Mouse (Mus musculus) lung, adult 2 months (tissue): ENCODE data around the gene Hif1an. TPM values are rescaled to one million over a fixed set of nuclear protein-coding genes. Genes with fewer than 3 reads are reported as not detected.

Experiments used
- DNase-seq: peaks from one replicate; pipeline ENCODE4 v3.0.0; 2022
- H3K4me1 ChIP-seq: fragments of 200-500 bp; 2 replicates; pipeline ENCODE4 v1.6.1; 2011; ENCODE audit warnings: low read length; ENCODE audit not compliant: control insufficient read depth, insufficient read depth
- H3K4me3 ChIP-seq: fragments of 200-500 bp; replicated peaks from 2 replicates; pipeline ENCODE3; 2011; ENCODE audit warnings: low read depth, mild to moderate bottlenecking, control low read depth, low read length; ENCODE audit errors: extremely low read depth
- CTCF ChIP-seq: fragments of 200-500 bp; IDR thresholded peaks from 2 replicates; pipeline ENCODE4 v1.5.1; 2011; ENCODE audit warnings: mild to moderate bottlenecking, low read length, control low read depth; ENCODE audit not compliant: insufficient read depth
- POLR2A ChIP-seq: fragments of 200-500 bp; IDR thresholded peaks from 2 replicates; pipeline ENCODE4 v1.6.1; 2011; ENCODE audit warnings: low read depth, mild to moderate bottlenecking, control low read depth, low read length, borderline replicate concordance; ENCODE audit errors: extremely low read depth
- WGBS: fragments of 180-500 bp; shearing (Covaris S2); methylation state at CpG from one replicate; pipeline ENCODE4 v1.1.7; 2018; 5-methylcytosine and 5-hydroxymethylcytosine counted together
- polyA plus RNA-seq: library from polyadenylated mRNA; depleted of rRNA; stranded (reverse); fragments of >200 nt; gene quantifications from 2 replicates; pipeline ENCODE4 v1.2.3, GENCODE M21; 2012; rRNA removed

Hif1an gene
- polyA plus RNA-seq, 1 experiment, result 27.0 TPM

DNA sequence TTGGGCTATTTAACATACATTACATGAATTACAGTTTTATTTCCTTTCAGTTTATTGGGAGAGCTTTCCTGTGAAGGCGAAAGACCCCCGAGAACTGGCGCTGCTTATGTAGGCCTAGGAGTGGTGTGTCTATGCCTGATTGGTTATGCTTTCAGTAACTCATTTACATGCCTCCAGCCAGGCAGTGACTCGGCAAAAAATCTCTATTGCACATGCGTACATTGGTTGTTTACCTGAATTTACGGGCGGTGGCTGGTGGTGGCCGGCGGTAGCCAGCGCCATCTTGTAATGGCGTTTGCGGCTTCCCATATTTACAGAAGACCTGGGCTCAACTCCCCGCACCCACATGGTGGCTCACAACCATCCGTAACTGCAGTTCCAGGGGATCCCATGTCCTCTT lies 31.5 kb downstream of the Hif1an start:
- no peak for DNase-seq
- Histone ChIP-seq H3K4me3 (no peak overlapping the region), H3K4me1 (no peaks in the 10 kb centered on the region)
- TF ChIP-seq POLR2A, result no peak
- TF ChIP-seq CTCF, result no peak
- 96% methylated on average over 14 of the region's 14 CpGs for WGBS

DNA sequence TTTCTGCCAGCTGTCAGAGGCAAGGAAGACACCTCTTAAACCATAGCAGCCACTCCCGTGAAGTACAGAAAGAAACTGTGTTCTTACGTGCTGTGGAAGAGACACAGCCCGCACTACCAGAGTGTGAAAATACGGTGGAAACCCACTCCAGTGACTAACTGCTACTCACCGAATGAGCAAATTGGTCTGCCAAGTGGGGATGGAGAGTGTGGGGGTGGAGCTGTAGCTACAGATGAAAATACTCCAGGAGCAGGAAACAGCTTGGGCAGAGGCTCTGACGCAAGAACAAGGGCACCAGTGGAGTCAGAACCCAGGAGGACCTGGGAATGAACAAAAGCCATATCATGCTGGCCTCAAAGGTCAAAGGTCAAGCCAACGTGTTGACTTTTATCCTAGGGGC lies 55.5 kb downstream of the Hif1an start:
- Histone ChIP-seq H3K4me3 (no peak overlapping the region), H3K4me1 (no peaks in the 10 kb centered on the region)
- WGBS, result 49% methylated on average over 7 of the region's 7 CpGs
- TF ChIP-seq POLR2A (no peak), CTCF (no peak)
- DNase-seq, result no peak

Other genes starting within 250 kb of the Hif1an start
- gene Scd4, start 229.8 kb upstream of the Hif1an start, polyA plus RNA-seq, result 0.46 and 0.97 TPM in 2 replicates
- 3,425 and 3,454 TPM in 2 replicates for gene Scd1, start 155.0 kb upstream of the Hif1an start, polyA plus RNA-seq
- not detected in 2 replicates for gene Wnt8b, start 69.4 kb upstream of the Hif1an start, polyA plus RNA-seq
- 3.6 TPM in 2 replicates for gene Sec31b, start 17.0 kb upstream of the Hif1an start, polyA plus RNA-seq
- not detected in 2 replicates for gene Gm20538, start 10.0 kb upstream of the Hif1an start, polyA plus RNA-seq
- gene Ndufb8, start 7.4 kb upstream of the Hif1an start, polyA plus RNA-seq, result 251 and 363 TPM in 2 replicates
- gene Pax2, start 193.2 kb downstream of the Hif1an start, polyA plus RNA-seq, result not detected in 2 replicates